Mouse (Mus musculus) layer of hippocampus, adult 18-20 months (tissue): ENCODE results near the gene Itpripl1. TPM values are rescaled to one million over a fixed set of nuclear protein-coding genes. Genes with fewer than 3 reads are reported as not detected.
"Not testable (repeated sequence)": the region's sequence is repeated elsewhere in the genome, so short reads cannot be mapped to it uniquely, and the experiment has no call there.

Experiments
- DNase-seq, 2 experiments: peaks; one replicate each; pipeline ENCODE4 v3.0.0; 2022; ENCODE audit warnings: low spot score in 2 of 2
- total RNA-seq, 2 experiments: library from RNA; stranded (reverse); gene quantifications; 2 replicates each; pipeline ENCODE4 v1.2.3; 2021

The Itpripl1 gene
- total RNA-seq, 2 experiments from 2014 or later: 2.5 to 3.0 TPM

DNA sequence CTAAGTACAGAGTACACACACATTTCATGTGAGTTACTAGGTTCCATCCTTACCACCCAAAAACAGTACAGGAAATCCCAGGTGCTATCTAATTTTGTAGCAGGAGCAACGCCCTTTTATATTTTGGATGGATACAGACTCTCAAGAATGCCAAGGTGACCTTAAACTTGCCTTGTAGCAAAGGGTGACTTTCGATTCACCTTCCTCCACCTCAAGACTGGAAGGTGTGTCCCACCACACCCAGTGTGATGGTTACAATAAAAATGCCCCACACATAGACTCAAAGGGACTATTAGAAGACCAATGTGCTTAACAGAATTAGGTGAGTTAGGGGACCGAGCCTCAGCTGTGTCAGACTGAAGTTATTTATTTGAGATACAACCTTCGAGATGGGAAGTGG, 34.3 kb downstream of the Itpripl1 start:
- no peak for DNase-seq

DNA sequence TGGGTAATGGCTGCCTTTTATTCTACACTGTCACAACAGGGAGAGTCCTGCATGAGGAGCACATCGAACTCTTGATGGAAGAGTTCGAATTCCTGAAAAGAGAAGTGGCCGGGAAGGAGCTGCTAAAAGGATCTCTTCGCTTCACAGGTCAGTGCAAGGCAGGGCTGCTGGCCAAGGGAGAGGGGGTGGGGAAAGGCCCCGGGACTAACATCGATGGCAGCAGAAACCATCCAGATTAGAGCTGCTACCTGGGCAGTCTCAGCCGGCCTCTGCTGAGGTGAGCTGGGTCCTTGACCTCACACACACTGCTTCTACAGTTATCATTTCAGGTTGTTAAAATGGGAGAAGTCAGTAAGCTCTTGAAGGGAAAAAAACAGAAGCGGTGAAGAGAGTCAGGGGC, 51.2 kb downstream of the Itpripl1 start:
- no peak for DNase-seq

DNA sequence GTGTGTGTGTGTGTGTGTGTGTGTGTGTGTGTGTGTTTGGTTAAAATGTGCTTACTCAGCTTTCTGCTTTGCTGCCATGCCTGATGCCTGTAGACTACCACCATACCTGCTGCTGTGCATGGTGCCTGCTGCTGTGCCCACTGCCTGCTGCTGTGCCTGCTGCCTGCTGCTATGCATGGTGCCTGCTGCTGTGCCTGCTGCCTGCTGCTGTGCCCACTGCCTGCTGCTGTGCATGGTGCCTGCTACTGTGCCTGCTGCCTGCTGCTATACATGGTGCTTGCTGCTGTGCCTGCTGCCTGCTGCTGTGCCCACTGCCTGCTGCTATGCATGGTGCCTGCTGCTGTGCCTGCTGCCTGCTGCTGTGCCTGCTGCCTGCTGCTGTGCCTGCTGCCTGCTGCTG, 53.1 kb downstream of the Itpripl1 start:
- not testable (repeated sequence) for DNase-seq

Other genes starting within 250 kb of the Itpripl1 start
- 10 to 100 TPM; 24.9 to 27.3 TPM for gene Sppl2a, start 210.2 kb downstream of the Itpripl1 start, total RNA-seq
- 10 to 100 TPM; 11.0 to 11.5 TPM for gene Ap4e1, start 134.7 kb downstream of the Itpripl1 start, total RNA-seq
- 10 to 100 TPM; 20.9 to 23.3 TPM for gene Blvra, start 72.8 kb downstream of the Itpripl1 start, total RNA-seq
- gene Ncaph, start 9.5 kb downstream of the Itpripl1 start, total RNA-seq: 1 to 10 TPM in 1 of 2 experiments, under 1 TPM in 1; 0.45 to 1.2 TPM
- gene 1810024B03Rik, start 64.8 kb upstream of the Itpripl1 start, total RNA-seq: 1 to 10 TPM in 1 of 2 experiments, under 1 TPM in 1; 0.37 to 1.3 TPM
- gene Snrnp200, start 64.9 kb upstream of the Itpripl1 start, total RNA-seq: 10 to 100 TPM; 94.5 to 95.2 TPM
- 10 to 100 TPM; 72.8 to 81.6 TPM for gene Ciao1, start 104.4 kb upstream of the Itpripl1 start, total RNA-seq
- gene Tmem127, start 104.5 kb upstream of the Itpripl1 start, total RNA-seq: 10 to 100 TPM; 73.5 to 75.8 TPM
- 100 to 1,000 TPM in 1 of 2 experiments, 10 to 100 TPM in 1; 99.8 to 104 TPM for gene Stard7, start 126.8 kb upstream of the Itpripl1 start, total RNA-seq
- gene Dusp2, start 192.7 kb upstream of the Itpripl1 start, total RNA-seq: 1 to 10 TPM in 1 of 2 experiments, under 1 TPM in 1; 0.91 to 1.4 TPM
- gene Astl, start 195.2 kb upstream of the Itpripl1 start, total RNA-seq: not detected
- under 1 TPM; 0.10 to 0.12 TPM for gene Adra2b, start 219.8 kb upstream of the Itpripl1 start, total RNA-seq